Mouse (Mus musculus) ES-Bruce4 (cell line): ENCODE results near the gene Gm13283.
"Not testable (repeated sequence)": the region's sequence is repeated elsewhere in the genome, so short reads cannot be mapped to it uniquely, and the experiment has no call there.

Source experiments
- CTCF ChIP-seq: IDR thresholded peaks from one replicate; pipeline ENCODE4 v1.8.1; 2011; ENCODE audit warnings: low read depth, low read length
- EP300 ChIP-seq: IDR thresholded peaks from 2 replicates; pipeline ENCODE4 v1.6.1; 2011; ENCODE audit warnings: low read depth, low read length; ENCODE audit not compliant: insufficient read depth
- POLR2A ChIP-seq: IDR thresholded peaks from one replicate; pipeline ENCODE4 v1.8.1; 2011; ENCODE audit warnings: low read length; ENCODE audit not compliant: insufficient read depth

GRCm38 (mm10) chr4:88802954-88803353 is 43.0 kb downstream of the Gm13283 start, which contains the start of gene Gm13287:
- not testable (repeated sequence) for TF ChIP-seq CTCF, POLR2A, EP300
